Mouse (Mus musculus) neural tube, embryonic 14.5 days (tissue): ENCODE data around the gene Tnni2. TPM values are rescaled to one million over a fixed set of nuclear protein-coding genes. Genes with fewer than 3 reads are reported as not detected.

Experiments
- ATAC-seq: fragments of 200-750 bp; cut with Nextera tagmentation; 2 replicates; pipeline ENCODE4 v1.8.0; 2017; ENCODE audit warnings: low read depth, mild to moderate bottlenecking, moderate TSS enrichment, moderate library complexity
- H3K27ac ChIP-seq: fragments of 300-500 bp; sonication (generic); 2 replicates; pipeline ENCODE4 v1.5.1; 2014; ENCODE audit warnings: low read depth, mild to moderate bottlenecking, control low read depth, low read length, moderate library complexity, mixed read lengths
- H3K27me3 ChIP-seq: fragments of 300-500 bp; sonication (generic); 2 replicates; pipeline ENCODE4 v1.6.1; 2014; ENCODE audit warnings: low read length; ENCODE audit not compliant: control insufficient read depth, insufficient read depth
- H3K36me3 ChIP-seq: fragments of 300-500 bp; sonication (generic); 2 replicates; pipeline ENCODE4 v1.6.1; 2014; ENCODE audit warnings: low read length, mixed read lengths; ENCODE audit not compliant: control insufficient read depth, insufficient read depth
- H3K4me1 ChIP-seq: fragments of 300-500 bp; sonication (generic); 2 replicates; pipeline ENCODE4 v1.6.1; 2014; ENCODE audit warnings: low read length; ENCODE audit not compliant: control insufficient read depth, insufficient read depth
- H3K4me2 ChIP-seq: fragments of 300-500 bp; sonication (generic); 2 replicates; pipeline ENCODE4 v1.6.1; 2014; ENCODE audit warnings: mild to moderate bottlenecking, low read depth, low read length, control low read depth
- H3K4me3 ChIP-seq: fragments of 300-500 bp; sonication (generic); 2 replicates; pipeline ENCODE4 v1.5.1; 2014; ENCODE audit warnings: low read depth, low read length, control low read depth, mixed read lengths
- H3K9ac ChIP-seq: fragments of 300-500 bp; sonication (generic); replicated peaks from 2 replicates; pipeline ENCODE4 v1.6.1; 2014; ENCODE audit warnings: low read depth, mild to moderate bottlenecking, control low read depth, low read length, mixed read lengths
- H3K9me3 ChIP-seq: fragments of 300-500 bp; sonication (generic); 2 replicates; pipeline ENCODE4 v1.6.1; 2016; ENCODE audit warnings: low read length; ENCODE audit not compliant: control insufficient read depth
- WGBS: fragments of 180-500 bp; shearing (Covaris S2); extraction: QIAGEN DNeasy Blood & Tissue Kit; methylation state at CpG from one replicate; pipeline ENCODE4 v1.1.7; 2014; 5-methylcytosine and 5-hydroxymethylcytosine counted together
- polyA plus RNA-seq: library from polyadenylated mRNA; unstranded; fragments of >200 nt; fragmentation: Nextera tagmentation; extraction: Ambion mirVana; gene quantifications from 2 replicates; pipeline ENCODE4 v1.2.1, GENCODE M21; 2014

The Tnni2 gene
- polyA plus RNA-seq, 1 experiment from 2014 or later, result 4.3 TPM

- H3K27me3 ChIP-seq, result no peaks in the 10 kb centered on the region
- H3K4me1 ChIP-seq, result 0 out of 2 replicates have a peak, but pooled peaks cover 7% of the 10 kb centered on the region
- H3K9me3 ChIP-seq, result no peaks in the 10 kb centered on the region
- 85% methylated on average over 14 of the region's 14 CpGs for WGBS
- H3K27ac ChIP-seq, result no peak overlapping the region
- no peak overlapping the region for H3K9ac ChIP-seq
- ATAC-seq, result no peak
- no peak overlapping the region for H3K4me2 ChIP-seq
- no peaks in the 10 kb centered on the region for H3K36me3 ChIP-seq
- H3K4me3 ChIP-seq, result no peak overlapping the region
Measured at GRCm38 (mm10) chr7:142474799-142475198, 33.2 kb downstream of the Tnni2 start.

- 0 out of 2 replicates have a peak, but pooled peaks cover 7% of the 10 kb centered on the region for H3K4me1 ChIP-seq
- H3K9ac ChIP-seq, result no peak overlapping the region
- no peak for ATAC-seq
- WGBS, result 73% methylated on average over 7 of the region's 7 CpGs
- no peak overlapping the region for H3K27ac ChIP-seq
- H3K27me3 ChIP-seq, result no peaks in the 10 kb centered on the region
- no peak overlapping the region for H3K4me2 ChIP-seq
- no peak overlapping the region for H3K4me3 ChIP-seq
- no peaks in the 10 kb centered on the region for H3K36me3 ChIP-seq
- H3K9me3 ChIP-seq, result no peaks in the 10 kb centered on the region
Measured at GRCm38 (mm10) chr7:142475641-142476040, 34.0 kb downstream of the Tnni2 start.

- H3K27me3 ChIP-seq, result no peaks in the 10 kb centered on the region
- no peak for ATAC-seq
- H3K9ac ChIP-seq, result no peak overlapping the region
- H3K4me2 ChIP-seq, result no peak overlapping the region
- H3K4me3 ChIP-seq, result no peak overlapping the region
- peaks cover 7% of the 10 kb centered on the region; the same call in 1 of the 2 replicates for H3K4me1 ChIP-seq
- H3K36me3 ChIP-seq, result no peaks in the 10 kb centered on the region
- no peaks in the 10 kb centered on the region for H3K9me3 ChIP-seq
- WGBS, result 84% methylated on average over 5 of the region's 5 CpGs
- H3K27ac ChIP-seq, result no peak overlapping the region
Measured at GRCm38 (mm10) chr7:142476271-142476670, 34.7 kb downstream of the Tnni2 start.

- Histone ChIP-seq H3K9ac (no peak overlapping the region), H3K9me3 (no peaks in the 10 kb centered on the region), H3K4me2 (no peak overlapping the region), H3K27me3 (no peaks in the 10 kb centered on the region), H3K36me3 (no peaks in the 10 kb centered on the region), H3K4me3 (no peak overlapping the region), H3K27ac (no peak overlapping the region), H3K4me1 (peaks cover 7% of the 10 kb centered on the region)
- WGBS, result 88% methylated on average over 13 of the region's 13 CpGs
- no peak for ATAC-seq
Measured at GRCm38 (mm10) chr7:142476795-142477452, 35.3 kb downstream of the Tnni2 start.

GRCm38 (mm10) chr7:142478001-142478400, 36.4 kb downstream of the Tnni2 start:
- H3K27ac ChIP-seq, result no peak overlapping the region
- H3K4me3 ChIP-seq, result no peak overlapping the region
- ATAC-seq, result no peak
- H3K9me3 ChIP-seq, result no peaks in the 10 kb centered on the region
- H3K27me3 ChIP-seq, result no peaks in the 10 kb centered on the region
- 88% methylated on average over 6 of the region's 6 CpGs for WGBS
- H3K4me1 ChIP-seq, result peaks cover 12% of the 10 kb centered on the region
- no peaks in the 10 kb centered on the region for H3K36me3 ChIP-seq
- H3K4me2 ChIP-seq, result no peak overlapping the region
- H3K9ac ChIP-seq, result no peak overlapping the region

GRCm38 (mm10) chr7:142478574-142478973, 37.0 kb downstream of the Tnni2 start:
- no peaks in the 10 kb centered on the region for H3K27me3 ChIP-seq
- no peaks in the 10 kb centered on the region for H3K9me3 ChIP-seq
- no peak for ATAC-seq
- no peaks in the 10 kb centered on the region for H3K36me3 ChIP-seq
- no peak overlapping the region for H3K9ac ChIP-seq
- H3K4me2 ChIP-seq, result no peak overlapping the region
- 78% methylated on average over 2 of the region's 2 CpGs for WGBS
- H3K4me1 ChIP-seq, result peaks cover 12% of the 10 kb centered on the region
- H3K27ac ChIP-seq, result no peak overlapping the region
- H3K4me3 ChIP-seq, result no peak overlapping the region

GRCm38 (mm10) chr7:142479307-142479706, 37.7 kb downstream of the Tnni2 start:
- Histone ChIP-seq H3K36me3 (no peaks in the 10 kb centered on the region), H3K27me3 (no peaks in the 10 kb centered on the region), H3K27ac (no peak overlapping the region), H3K4me3 (no peak overlapping the region), H3K4me2 (no peak overlapping the region), H3K9me3 (no peaks in the 10 kb centered on the region), H3K4me1 (peaks cover 12% of the 10 kb centered on the region), H3K9ac (no peak overlapping the region)
- no peak for ATAC-seq

GRCm38 (mm10) chr7:142479886-142480285, 38.3 kb downstream of the Tnni2 start:
- Histone ChIP-seq H3K9ac (no peak overlapping the region), H3K4me3 (no peak overlapping the region), H3K27me3 (no peaks in the 10 kb centered on the region), H3K9me3 (no peaks in the 10 kb centered on the region), H3K36me3 (no peaks in the 10 kb centered on the region), H3K4me1 (peaks cover 12% of the 10 kb centered on the region), H3K4me2 (no peak overlapping the region), H3K27ac (no peak overlapping the region)
- no peak for ATAC-seq
- WGBS, result 95% methylated on average over 3 of the region's 3 CpGs

GRCm38 (mm10) chr7:142480661-142481060, 39.1 kb downstream of the Tnni2 start:
- Histone ChIP-seq H3K4me1 (peaks cover 12% of the 10 kb centered on the region), H3K4me3 (no peak overlapping the region), H3K27me3 (no peaks in the 10 kb centered on the region), H3K4me2 (no peak overlapping the region), H3K27ac (no peak overlapping the region), H3K9me3 (no peaks in the 10 kb centered on the region), H3K9ac (no peak overlapping the region), H3K36me3 (no peaks in the 10 kb centered on the region)
- ATAC-seq, result no peak
- WGBS, result 96% methylated on average over 3 of the region's 3 CpGs
